Mouse (Mus musculus) G1E (cell line): ENCODE data around the gene Cfap20. TPM values are rescaled to one million over a fixed set of nuclear protein-coding genes. Genes with fewer than 3 reads are reported as not detected.

Source experiments
- ATAC-seq: 2 replicates; pipeline ENCODE4 v1.8.0; 2016; ENCODE audit warnings: mild to moderate bottlenecking; ENCODE audit not compliant: insufficient number of reproducible peaks, poor library complexity, low FRiP score, severe bottlenecking; ENCODE audit errors: extremely low read depth
- DNase-seq: peaks from one replicate; pipeline ENCODE4 v3.0.0; 2012; ENCODE audit warnings: low spot score
- H3K27me3 ChIP-seq: 2 replicates; pipeline ENCODE4 v1.6.1; 2012; ENCODE audit warnings: mild to moderate bottlenecking, low read length, inconsistent platforms; ENCODE audit not compliant: insufficient read depth
- H3K36me3 ChIP-seq: replicated peaks from 2 replicates; pipeline ENCODE3; 2012; ENCODE audit warnings: mild to moderate bottlenecking, inconsistent platforms
- H3K4me1 ChIP-seq: 2 replicates; pipeline ENCODE4 v1.6.1; 2012; ENCODE audit warnings: low read depth, low read length, inconsistent platforms, mixed read lengths; ENCODE audit not compliant: insufficient read depth
- H3K4me3 ChIP-seq: 2 replicates; pipeline ENCODE4 v1.5.1; 2012; ENCODE audit warnings: low read depth, mild to moderate bottlenecking, inconsistent platforms, low read length, moderate library complexity, mixed read lengths
- H3K9me3 ChIP-seq: replicated peaks from 2 replicates; pipeline ENCODE4 v1.6.1; 2012; ENCODE audit warnings: inconsistent platforms
- CTCF ChIP-seq: IDR thresholded peaks from 2 replicates; pipeline ENCODE4 v1.5.1; 2012; ENCODE audit warnings: low read depth, low read length, inconsistent platforms, mixed read lengths
- GATA1 ChIP-seq: IDR thresholded peaks from 2 replicates; pipeline ENCODE4 v1.6.1; 2012; ENCODE audit warnings: borderline replicate concordance, low read length, inconsistent platforms, mixed read lengths
- GATA2 ChIP-seq: IDR thresholded peaks from 2 replicates; pipeline ENCODE4 v1.6.1; 2012; ENCODE audit warnings: low read depth, low read length, inconsistent platforms, borderline replicate concordance
- POLR2AphosphoS5 ChIP-seq: IDR thresholded peaks from 2 replicates; pipeline ENCODE4 v1.6.1; 2012; ENCODE audit warnings: low read depth, low read length, inconsistent platforms; ENCODE audit not compliant: insufficient replicate concordance
- TAL1 ChIP-seq: conservative IDR thresholded peaks from 2 replicates; pipeline ENCODE4 v1.6.1; 2012; ENCODE audit warnings: low read depth, low read length, inconsistent platforms, mixed read lengths
- polyA plus RNA-seq: library from polyadenylated mRNA; stranded (reverse); fragments of >175 nt; gene quantifications from 2 replicates; pipeline ENCODE4 v1.2.3, GENCODE M21; 2012
- total RNA-seq, 2 experiments: library from RNA; stranded (forward) in 1 of 2; stranded (reverse) in 1 of 2; fragments of 200-1000 nt in 1 of 2; fragments of >200 nt in 1 of 2; fragmentation: Nextera tagmentation in 1 of 2; gene quantifications; 2 replicates each; pipeline ENCODE4 v1.2.3; 2014 to 2017

Cfap20 gene
- total and polyA plus RNA-seq, 3 experiments, result 29.3 to 62.4 (median 52.3) TPM

- DNase-seq (no peak), ATAC-seq (no peak)
- TF ChIP-seq GATA2, result no peak
- no peak for TF ChIP-seq GATA1
- no peak for TF ChIP-seq CTCF
- no peak for TF ChIP-seq TAL1
- H3K36me3 ChIP-seq, result peaks cover 62% of the 10 kb centered on the region
- no peak overlapping the region for H3K4me3 ChIP-seq
- H3K9me3 ChIP-seq, result no peaks in the 10 kb centered on the region
- 0 out of 2 replicates have a peak, but pooled peaks cover 2% of the 10 kb centered on the region for H3K4me1 ChIP-seq
- H3K27me3 ChIP-seq, result no peaks in the 10 kb centered on the region
These were observed 13.0 kb upstream of the Cfap20 start for GRCm38 (mm10) chr8:95447661-95448060.

DNA sequence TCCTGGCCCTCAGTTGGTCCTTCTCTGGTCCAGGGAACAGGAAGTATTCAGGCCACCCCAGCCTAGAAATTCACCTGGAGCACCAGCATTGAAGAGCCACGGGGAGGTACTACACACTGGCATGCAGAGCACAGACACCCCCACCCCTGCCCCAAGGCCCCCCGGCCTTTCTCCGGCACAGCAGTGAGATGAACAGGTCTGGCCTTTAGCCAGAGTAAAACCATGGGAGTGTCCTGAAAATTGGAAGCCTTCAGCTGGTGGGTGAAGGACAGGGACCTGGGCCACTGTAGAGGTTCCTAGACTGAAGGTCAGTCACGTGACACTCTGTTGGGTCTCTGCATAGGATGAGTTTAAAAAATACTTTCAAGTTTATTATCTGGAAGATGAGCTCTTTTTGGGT is 10.4 kb upstream of the Cfap20 start:
- no peak for DNase-seq
- no peaks in the 10 kb centered on the region for H3K27me3 ChIP-seq
- no peak overlapping the region for H3K4me3 ChIP-seq
- peaks cover 21% of the 10 kb centered on the region for H3K4me1 ChIP-seq
- TF ChIP-seq POLR2AphosphoS5, result no peak
- no peak for TF ChIP-seq CTCF
- TF ChIP-seq TAL1, result no peak
- TF ChIP-seq GATA2, result no peak
- peaks cover 38% of the 10 kb centered on the region for H3K36me3 ChIP-seq
- ATAC-seq, result no peak
- H3K9me3 ChIP-seq, result no peaks in the 10 kb centered on the region

DNA sequence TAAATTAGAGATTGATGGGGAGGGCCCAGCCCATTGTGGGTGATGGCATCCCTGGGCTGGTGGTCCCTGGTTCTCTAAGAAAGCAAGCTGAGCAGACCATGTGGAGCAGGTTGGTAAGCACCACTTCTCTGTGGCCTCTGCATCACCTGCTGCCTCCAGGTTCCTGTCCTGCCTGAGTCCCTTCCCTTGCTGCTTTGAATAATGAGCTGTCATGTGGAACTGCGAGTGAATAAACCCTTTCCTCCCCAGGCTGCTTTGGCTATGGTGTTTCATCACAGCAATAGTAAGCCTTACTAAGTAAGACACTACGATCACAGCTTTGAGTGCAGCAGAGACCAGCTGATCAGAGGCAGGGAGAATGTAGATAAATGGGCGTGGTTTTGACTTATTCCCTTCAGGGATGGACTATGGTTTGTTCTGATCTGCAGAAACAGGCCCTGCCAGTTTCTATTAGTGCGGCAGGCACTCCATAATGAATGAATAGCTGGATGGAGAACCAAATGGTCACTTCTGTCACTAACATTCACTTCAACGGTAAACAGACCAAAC is 6.9 kb upstream of the Cfap20 start:
- Histone ChIP-seq H3K4me3 (no peak overlapping the region), H3K9me3 (no peaks in the 10 kb centered on the region), H3K36me3 (peaks cover 4% of the 10 kb centered on the region), H3K4me1 (peaks cover 50% of the 10 kb centered on the region), H3K27me3 (no peaks in the 10 kb centered on the region)
- ATAC-seq (no peak), DNase-seq (no peak)
- TF ChIP-seq CTCF (no peak), GATA1 (no peak), TAL1 (no peak), GATA2 (no peak), POLR2AphosphoS5 (no peak)

DNA sequence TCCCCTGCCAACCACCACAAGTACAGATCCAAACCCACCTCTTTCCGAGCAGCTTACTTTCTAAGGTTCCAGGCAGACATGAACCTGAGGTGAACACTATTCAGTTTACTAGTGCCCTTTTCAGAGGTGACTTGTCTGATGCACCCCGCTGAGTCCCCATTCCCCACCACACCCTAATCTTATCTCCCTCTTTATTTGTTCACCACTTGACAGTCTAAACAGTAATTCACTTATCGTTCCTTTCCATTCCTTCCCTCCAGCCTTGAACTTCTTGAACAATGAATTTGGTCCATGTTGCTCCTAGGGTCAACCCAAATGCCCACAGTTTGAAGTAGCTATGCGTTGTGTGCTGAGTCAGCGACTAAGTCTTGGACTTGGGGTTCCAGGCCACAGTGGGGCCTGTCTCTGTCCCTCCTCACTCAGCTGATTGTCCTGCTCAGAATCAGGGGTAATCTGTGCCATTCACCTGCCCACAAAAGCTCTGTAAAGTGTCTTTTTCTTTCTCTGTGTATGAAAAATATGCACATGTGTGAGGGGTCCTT is 5.6 kb upstream of the Cfap20 start:
- Histone ChIP-seq H3K4me1 (peaks cover 51% of the 10 kb centered on the region), H3K4me3 (no peak overlapping the region; the same call in 1 of the 2 replicates), H3K9me3 (no peaks in the 10 kb centered on the region), H3K27me3 (no peaks in the 10 kb centered on the region), H3K36me3 (no peaks in the 10 kb centered on the region)
- peak; percentile 67 for ATAC-seq
- TF ChIP-seq CTCF (no peak), GATA1 (no peak), TAL1 (0 out of 2 replicates have a peak, but pooled peaks have one; percentile 14)
- no peak for DNase-seq

GRCm38 (mm10) chr8:95439421-95439820 is 4.8 kb upstream of the Cfap20 start:
- no peaks in the 10 kb centered on the region for H3K9me3 ChIP-seq
- H3K27me3 ChIP-seq, result no peaks in the 10 kb centered on the region
- H3K4me1 ChIP-seq, result peaks cover 55% of the 10 kb centered on the region
- ATAC-seq (no peak), DNase-seq (no peak)
- H3K36me3 ChIP-seq, result no peaks in the 10 kb centered on the region
- no peak overlapping the region for H3K4me3 ChIP-seq
- peak; percentile 65 for TF ChIP-seq TAL1
- no peak for TF ChIP-seq GATA1

DNA sequence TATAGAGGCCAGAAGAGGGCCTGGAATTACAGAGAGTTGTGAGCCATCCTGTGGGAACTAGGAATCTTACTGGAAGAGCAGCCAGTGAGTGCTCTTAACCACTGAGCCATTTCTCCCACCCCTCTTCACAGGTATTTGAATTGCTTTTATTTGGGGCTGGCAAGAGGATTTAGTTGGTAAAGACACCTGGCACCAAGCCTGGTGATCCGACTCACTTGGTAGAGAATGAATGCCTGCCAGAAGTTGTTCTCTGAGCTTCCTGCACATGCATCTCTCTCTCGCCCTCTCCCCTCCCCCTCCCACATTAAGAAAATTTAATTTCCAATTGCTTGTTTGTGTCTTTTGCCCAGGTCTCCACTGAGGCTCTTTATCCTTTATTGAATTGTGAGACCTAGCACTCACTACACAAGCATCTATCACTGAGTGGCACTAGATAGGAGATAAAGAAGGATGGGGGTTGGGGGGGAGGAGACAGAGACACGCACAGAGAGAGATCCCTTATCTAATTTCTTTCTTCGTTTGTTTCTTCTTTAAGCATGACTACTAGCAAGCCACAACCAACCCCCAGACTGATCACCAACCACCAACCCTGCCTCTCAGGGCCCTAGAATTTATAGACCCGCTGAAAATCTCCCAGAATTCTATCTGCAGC is 2.8 kb upstream of the Cfap20 start:
- Histone ChIP-seq H3K4me1 (peaks cover 73% of the 10 kb centered on the region), H3K4me3 (no peak overlapping the region; the same call in 1 of the 2 replicates), H3K27me3 (no peaks in the 10 kb centered on the region), H3K36me3 (peaks cover 4% of the 10 kb centered on the region), H3K9me3 (no peaks in the 10 kb centered on the region)
- DNase-seq (no peak), ATAC-seq (no peak)
- TF ChIP-seq POLR2AphosphoS5 (no peak), TAL1 (no peak), GATA1 (no peak), CTCF (no peak), GATA2 (no peak)

GRCm38 (mm10) chr8:95435930-95436329 is 1.3 kb upstream of the Cfap20 start:
- Histone ChIP-seq H3K36me3 (peaks cover 17% of the 10 kb centered on the region), H3K27me3 (no peaks in the 10 kb centered on the region), H3K4me3 (no peak overlapping the region), H3K9me3 (no peaks in the 10 kb centered on the region), H3K4me1 (peaks cover 72% of the 10 kb centered on the region)
- no peak for ATAC-seq
- no peak for TF ChIP-seq POLR2AphosphoS5
- TF ChIP-seq GATA1, result no peak
- TF ChIP-seq CTCF, result no peak
- no peak for TF ChIP-seq GATA2
- TF ChIP-seq TAL1, result no peak
- no peak for DNase-seq
